Mouse (Mus musculus) liver, embryonic 11.5 days (tissue): ENCODE results near the gene Kirrel. TPM values are rescaled to one million over a fixed set of nuclear protein-coding genes. Genes with fewer than 3 reads are reported as not detected.

Experiments used
- ATAC-seq: fragments of 200-750 bp; cut with Nextera tagmentation; replicated peaks from 2 replicates; pipeline ENCODE4 v1.8.0; 2017; ENCODE audit warnings: moderate number of reproducible peaks, mild to moderate bottlenecking, moderate TSS enrichment, moderate library complexity; ENCODE audit not compliant: low FRiP score
- DNase-seq: peaks from one replicate; pipeline ENCODE4 v3.0.0-alpha.2; 2017; ENCODE audit warnings: low spot score
- H3K27ac ChIP-seq: fragments of 300-500 bp; sonication (generic); 2 replicates; pipeline ENCODE4 v1.5.1; 2014; ENCODE audit warnings: mild to moderate bottlenecking, low read depth, low read length, control low read depth
- H3K27me3 ChIP-seq: fragments of 300-500 bp; sonication (generic); replicated peaks from 2 replicates; pipeline ENCODE4 v1.6.1; 2014; ENCODE audit warnings: low read length, mixed read lengths; ENCODE audit not compliant: control insufficient read depth, insufficient read depth
- H3K36me3 ChIP-seq: fragments of 300-500 bp; sonication (generic); 2 replicates; pipeline ENCODE4 v1.6.1; 2014; ENCODE audit warnings: mild to moderate bottlenecking, low read length, moderate library complexity, mixed read lengths; ENCODE audit not compliant: control insufficient read depth, insufficient read depth
- H3K4me1 ChIP-seq: fragments of 300-500 bp; sonication (generic); replicated peaks from 2 replicates; pipeline ENCODE4 v1.6.1; 2014; ENCODE audit warnings: low read length, mixed read lengths; ENCODE audit not compliant: control insufficient read depth, insufficient read depth
- H3K4me2 ChIP-seq: fragments of 300-500 bp; sonication (generic); 2 replicates; pipeline ENCODE4 v1.6.1; 2014; ENCODE audit warnings: mild to moderate bottlenecking, control low read depth, moderate library complexity
- H3K4me3 ChIP-seq: fragments of 300-500 bp; sonication (generic); 2 replicates; pipeline ENCODE4 v1.5.1; 2014; ENCODE audit warnings: low read depth, low read length, control low read depth
- H3K9ac ChIP-seq: fragments of 300-500 bp; sonication (generic); 2 replicates; pipeline ENCODE4 v1.6.1; 2014; ENCODE audit warnings: low read depth, low read length, control low read depth
- H3K9me3 ChIP-seq: fragments of 300-500 bp; sonication (generic); 2 replicates; pipeline ENCODE4 v1.6.1; 2016; ENCODE audit warnings: low read length, inconsistent platforms, mixed read lengths; ENCODE audit not compliant: control insufficient read depth
- WGBS: fragments of 180-500 bp; shearing (Covaris S2); extraction: QIAGEN DNeasy Blood & Tissue Kit; methylation state at CpG from one replicate; pipeline ENCODE4 v1.1.7; 2014; 5-methylcytosine and 5-hydroxymethylcytosine counted together
- polyA plus RNA-seq: library from polyadenylated mRNA; unstranded; fragments of >200 nt; fragmentation: Nextera tagmentation; extraction: Ambion mirVana; gene quantifications from 2 replicates; pipeline ENCODE4 v1.2.1, GENCODE M21; 2014

Gene Kirrel
- polyA plus RNA-seq, 1 experiment from 2014 or later = 3.6 TPM

DNA sequence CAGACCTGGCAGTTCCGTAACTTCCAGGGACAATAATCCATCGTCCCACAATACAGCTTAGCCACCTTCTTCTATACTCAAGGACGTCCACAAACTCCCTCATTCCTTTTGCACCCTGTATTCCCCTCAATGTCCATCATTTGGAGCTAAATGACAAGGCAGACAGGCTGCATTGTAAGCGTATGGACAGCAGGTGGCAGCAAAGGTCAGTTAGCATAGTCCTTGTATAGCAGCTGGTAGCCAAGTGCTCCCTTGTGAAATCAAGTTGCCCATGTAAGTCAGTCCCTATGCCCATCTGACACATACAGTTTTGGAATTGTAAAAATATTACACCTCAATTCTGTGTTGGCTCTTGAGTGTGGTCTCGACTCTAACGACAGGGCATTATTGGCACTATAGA is 143.7 kb downstream of the Kirrel start:
- no peak for DNase-seq
- no peaks in the 10 kb centered on the region for H3K9me3 ChIP-seq
- no peak overlapping the region for H3K4me2 ChIP-seq
- no peak for ATAC-seq
- no peaks in the 10 kb centered on the region for H3K27me3 ChIP-seq
- H3K27ac ChIP-seq = no peak overlapping the region
- no peak overlapping the region for H3K4me3 ChIP-seq
- no peaks in the 10 kb centered on the region for H3K4me1 ChIP-seq
- no peaks in the 10 kb centered on the region for H3K36me3 ChIP-seq
- no peak overlapping the region for H3K9ac ChIP-seq
- 26% methylated on average over 6 of the region's 6 CpGs for WGBS

Other genes with a start within 250 kb of the Kirrel start
- 14.5 and 15.7 TPM in 2 replicates for gene Cd1d1, start 175.3 kb downstream of the Kirrel start, polyA plus RNA-seq
- gene Fcrls, start 89.0 kb upstream of the Kirrel start, polyA plus RNA-seq = 4.5 and 5.1 TPM in 2 replicates
- gene Cd5l, start 183.1 kb upstream of the Kirrel start, polyA plus RNA-seq = 3.2 and 3.8 TPM in 2 replicates
- gene Fcrl1, start 201.6 kb upstream of the Kirrel start, polyA plus RNA-seq = 1.9 and 2.1 TPM in 2 replicates